8 mouse cellular contexts compared by ENCODE assay signal in the genomic region with DNA sequence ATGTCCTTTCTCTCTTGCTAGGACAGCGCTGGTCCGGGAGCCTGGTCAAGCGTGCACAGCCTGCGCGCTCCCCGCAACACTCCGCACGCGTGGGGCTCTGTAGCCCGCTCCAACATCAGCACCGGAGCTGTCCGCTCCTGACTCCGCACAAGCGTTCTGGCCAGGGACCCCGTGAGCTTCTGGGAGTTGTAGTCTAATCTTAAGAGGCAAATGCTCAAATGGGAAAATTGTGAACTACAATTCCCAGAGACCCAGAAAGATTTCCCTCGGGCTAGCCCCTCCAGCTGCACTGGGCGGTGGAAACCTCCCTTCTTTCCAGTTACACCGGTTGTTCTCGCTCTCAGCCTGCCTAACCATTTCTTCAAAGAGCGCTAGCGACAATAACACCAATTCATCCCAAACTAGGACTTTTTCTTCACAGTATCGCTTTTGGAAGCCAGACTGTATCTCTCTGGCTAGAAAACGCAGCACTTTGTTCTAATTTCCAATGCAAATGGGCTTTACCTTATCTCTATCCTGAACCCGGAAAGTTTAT. TPM values are rescaled to one million over a fixed set of nuclear protein-coding genes. Genes with fewer than 3 reads are reported as not detected.
DNase-seq lines count a peak whose midpoint lies in the region; ATAC-seq lines count a peak whose summit lies in the region.
"Had no signal": no experiment of that assay in that cellular context is flagged by ENCODE, and none has a peak within 500 bp of the region (broad histone marks: within the 10 kb centered on the region; RNA-seq: fewer than 3 reads in every experiment).

No protein-coding gene starts in this region.

- ATAC-seq in granulocyte monocyte progenitor cell, adult 5-6 weeks (replicated peaks; ENCODE audit: poor library complexity, severe bottlenecking), result peak; percentile 92
- ATAC-seq in megakaryocyte progenitor cell, adult 5-6 weeks (replicated peaks; ENCODE audit: poor library complexity), result peak; percentile 98

- intact Hi-C loops in left cerebral cortex, postnatal 25 days (cut with DNase I), result loop anchor here (5.0 kb wide), 1 partner anchor 87 kb away; no protein-coding TSS in a partner anchor

- DNase-seq in adrenal gland, postnatal 14 days, result peak; percentile 79
- peak; percentile 92 for DNase-seq in embryo, embryonic 11 days
- peak; percentile 20 for DNase-seq in kidney, adult 11 months
- DNase-seq in left cerebral cortex, postnatal 25 days (ENCODE audit: low spot score in 2 of 2), result peak; percentile 84 to 96
- DNase-seq in right cerebral cortex, postnatal 4 days, result peak; percentile 70

RNA-seq across cellular contexts. Expression of gene Rab3c, which starts 0.7 kb away (rescaled TPM):
- total RNA-seq in adrenal gland, postnatal 14 days (2021), result 29.3 and 30.6 TPM in 2 replicates
- total RNA-seq in granulocyte monocyte progenitor cell, adult 5-6 weeks (2014; fragmentation: Nextera tagmentation), result not detected in 2 replicates
- total RNA-seq in granulocyte monocyte progenitor cell, adult 5-6 weeks (2017), result not detected in 2 replicates
- total RNA-seq in left cerebral cortex, postnatal 25 days (2021), result 100 to 1,000 TPM; 190 to 198 TPM
- not detected in 2 replicates for total RNA-seq in megakaryocyte progenitor cell, adult 5-6 weeks (2015)
- total RNA-seq in megakaryocyte progenitor cell, adult 5-6 weeks (2017), result not detected in 2 replicates
- total RNA-seq: gastrocnemius, postnatal 36 days had no signal

Comparison
In these comparisons a context has a peak if more than half of its experiments do, and no peak if none do; other contexts are left out.
1. Peak in every context shown above with its lines: DNase-seq and ATAC-seq.
2. DNase-seq: peak in every context shown above with its lines; median percentile 92 in embryo, embryonic 11 days; 90 in left cerebral cortex, postnatal 25 days; 79 in adrenal gland, postnatal 14 days; 70 in right cerebral cortex, postnatal 4 days; 20 in kidney, adult 11 months.
3. RNA of gene Rab3c, which starts 0.7 kb away (total RNA-seq): 190 to 198 TPM in left cerebral cortex, postnatal 25 days and 29.3 to 30.6 TPM in adrenal gland, postnatal 14 days; not detected in granulocyte monocyte progenitor cell, adult 5-6 weeks and not detected in megakaryocyte progenitor cell, adult 5-6 weeks; every median in the first group is over 10 times any median in the second.